Mouse (Mus musculus) testis, postnatal 10 days (tissue): ENCODE measurements around the gene Lima1.
A peak's percentile ranks its signal among the peaks of the same experiment; 100 is the strongest.
"Not testable (repeated sequence)": the region's sequence is repeated elsewhere in the genome, so short reads cannot be mapped to it uniquely, and the experiment has no call there.

Experiments
- DNase-seq: peaks from one replicate; pipeline ENCODE4 v3.0.0; 2021; ENCODE audit warnings: low spot score

The Lima1 gene

DNA sequence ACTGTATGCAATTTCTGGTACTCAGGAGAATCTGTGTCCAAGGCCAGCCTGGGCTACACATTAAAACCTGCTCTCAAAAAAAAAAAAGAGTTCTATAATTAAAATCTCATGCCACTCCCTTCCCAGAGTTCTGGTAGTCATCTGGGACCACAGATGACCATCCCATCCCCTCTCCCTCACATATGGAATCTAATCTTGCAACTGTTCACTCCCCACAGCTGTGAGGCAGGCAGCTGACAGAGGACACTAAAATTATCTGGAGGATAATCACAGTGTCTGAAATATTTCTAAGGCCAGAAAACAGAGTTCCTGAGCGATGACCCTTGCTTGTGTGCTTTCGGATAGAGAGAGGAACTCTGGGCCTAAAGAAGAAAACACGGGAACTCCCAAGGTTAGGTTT is 40.6 kb downstream of the Lima1 start:
- DNase-seq = no peak

GRCm38 (mm10) chr15:99833648-99834454 is 41.4 kb downstream of the Lima1 start:
- DNase-seq = no peak

DNA sequence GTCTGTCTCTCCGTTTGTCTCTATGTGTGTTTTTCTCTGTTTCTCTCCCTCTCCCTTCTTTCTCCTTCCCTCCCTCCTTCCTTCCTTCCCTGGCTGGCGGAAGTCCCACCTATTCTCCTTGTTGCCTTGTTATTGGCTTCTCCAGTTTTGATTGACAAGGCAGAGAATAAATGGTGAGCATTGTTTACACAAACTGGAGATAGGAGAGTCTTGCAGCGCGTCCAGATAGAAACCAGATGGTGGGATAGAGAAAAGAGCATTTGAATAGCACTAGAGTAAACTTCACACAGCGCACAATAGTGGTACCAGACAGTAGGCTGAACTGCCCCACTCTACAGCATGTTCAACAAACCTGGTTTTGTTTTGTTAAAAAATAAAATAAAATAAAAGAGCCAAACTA is 43.7 kb downstream of the Lima1 start:
- no peak for DNase-seq

- DNase-seq = no peak
Observed at GRCm38 (mm10) chr15:99828061-99828460, 47.2 kb downstream of the Lima1 start.

GRCm38 (mm10) chr15:99826210-99826888 is 48.9 kb downstream of the Lima1 start:
- DNase-seq = no peak

DNA sequence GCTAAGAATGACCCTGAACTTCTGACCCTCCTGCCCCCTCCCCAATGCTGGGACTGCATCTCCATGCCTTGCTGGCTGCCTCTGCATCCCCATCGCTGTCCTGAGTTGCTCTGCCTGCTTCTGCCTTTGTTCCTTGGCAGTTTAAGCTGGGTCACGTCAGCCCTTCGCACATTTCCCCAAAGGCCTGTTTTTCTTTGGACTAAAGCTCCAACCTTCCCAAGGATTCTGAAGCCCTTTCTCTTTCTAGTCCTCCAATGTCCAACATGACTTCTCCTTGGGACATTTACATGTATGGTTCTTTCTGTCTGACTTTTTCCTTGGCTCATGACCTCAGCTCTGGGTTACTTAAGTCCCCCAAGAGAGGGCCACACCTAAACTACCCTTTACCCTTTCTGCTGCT is 50.0 kb downstream of the Lima1 start:
- no peak for DNase-seq

- no peak for DNase-seq
Observed at GRCm38 (mm10) chr15:99823322-99823898, 51.8 kb downstream of the Lima1 start.

DNA sequence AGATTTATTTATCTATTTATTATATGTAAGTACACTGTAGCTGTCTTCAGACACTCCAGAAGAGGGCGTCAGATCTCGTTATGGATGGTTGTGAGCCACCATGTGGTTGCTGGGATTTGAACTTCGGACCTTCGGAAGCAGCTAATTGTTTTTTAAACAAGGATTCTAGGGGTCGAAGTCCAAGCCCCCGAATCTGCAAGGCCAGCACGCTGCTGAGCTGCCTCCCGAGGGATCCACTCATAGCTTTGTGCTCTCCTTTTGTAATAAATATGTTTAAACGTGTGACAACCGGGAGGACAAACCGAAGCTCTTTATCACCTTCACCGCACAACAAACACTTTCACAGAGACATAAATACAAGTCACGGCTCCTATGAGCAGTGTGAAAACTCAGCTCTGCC is 52.8 kb downstream of the Lima1 start:
- not testable (repeated sequence) for DNase-seq

DNA sequence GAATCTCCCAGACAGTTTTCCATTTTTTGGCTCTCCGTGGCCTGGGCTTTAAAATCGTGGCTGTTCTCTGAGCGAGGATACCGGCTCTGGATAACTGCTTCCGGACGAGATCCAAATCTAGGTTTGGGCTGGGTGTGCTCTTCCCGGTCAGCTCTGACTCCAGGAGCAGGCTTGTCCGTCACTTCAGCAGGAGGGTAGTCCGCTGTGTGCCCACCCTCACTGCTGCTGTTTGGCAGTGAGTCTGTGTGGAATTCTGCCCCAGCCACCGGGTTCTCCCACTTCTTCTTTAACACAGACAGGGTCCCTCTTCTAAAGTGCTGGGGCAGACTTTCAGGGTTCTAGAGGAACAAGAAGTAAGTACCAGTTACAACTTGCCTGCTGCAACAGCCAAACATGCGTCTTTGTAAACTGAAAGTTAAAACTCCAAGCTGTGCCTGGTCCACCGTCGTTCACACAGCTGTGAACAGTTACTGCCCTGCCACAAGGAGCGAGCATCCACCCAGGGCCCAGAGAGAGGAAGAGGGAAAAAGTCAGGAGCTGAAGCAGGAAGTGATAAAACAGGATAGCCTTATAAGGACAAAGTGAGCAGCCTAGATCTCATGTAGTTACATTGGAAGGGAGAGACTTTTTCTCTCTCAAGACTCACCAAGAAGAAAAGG is 55.5 kb downstream of the Lima1 start:
- no peak for DNase-seq

GRCm38 (mm10) chr15:99819109-99819440 is 56.2 kb downstream of the Lima1 start:
- DNase-seq = no peak

DNA sequence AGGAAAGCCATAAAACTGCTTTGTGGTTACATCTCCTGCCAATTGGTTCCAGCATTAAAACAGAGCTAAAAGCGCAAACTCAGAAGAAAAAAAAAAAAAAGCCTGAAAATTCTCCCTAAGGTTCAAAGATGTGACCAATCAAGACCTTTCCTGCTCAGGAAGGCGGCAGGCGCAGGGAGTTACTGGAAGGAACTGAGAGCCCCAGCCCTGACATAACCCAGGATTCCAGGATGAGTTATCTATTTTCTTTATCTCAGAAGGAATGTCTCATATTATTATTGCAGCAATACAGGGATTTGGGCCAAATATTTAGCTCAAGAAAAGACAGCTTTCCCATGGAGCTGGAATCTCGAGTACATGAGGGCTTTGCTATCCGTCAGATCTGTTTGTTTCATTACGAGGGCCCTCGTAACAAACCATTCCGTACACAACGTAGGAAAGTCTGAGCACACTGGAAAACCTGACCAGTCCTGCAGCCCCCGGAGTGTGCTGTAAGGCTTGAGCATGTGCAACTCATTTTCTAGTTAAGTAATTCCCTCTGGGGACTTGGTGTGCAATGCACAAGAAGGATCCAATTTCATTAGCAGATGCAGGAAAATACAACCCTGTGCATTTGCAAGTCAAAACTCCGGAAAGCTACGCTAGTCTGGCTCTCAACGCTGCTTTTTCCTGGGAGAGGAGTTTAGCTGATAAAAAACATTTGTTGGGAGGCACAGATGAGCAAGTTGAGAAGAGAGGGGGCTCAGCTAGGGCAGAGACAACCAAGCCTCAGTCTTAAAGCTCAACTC is 56.7 kb downstream of the Lima1 start:
- DNase-seq = no peak

GRCm38 (mm10) chr15:99817343-99818235 is 57.7 kb downstream of the Lima1 start:
- no peak for DNase-seq

DNA sequence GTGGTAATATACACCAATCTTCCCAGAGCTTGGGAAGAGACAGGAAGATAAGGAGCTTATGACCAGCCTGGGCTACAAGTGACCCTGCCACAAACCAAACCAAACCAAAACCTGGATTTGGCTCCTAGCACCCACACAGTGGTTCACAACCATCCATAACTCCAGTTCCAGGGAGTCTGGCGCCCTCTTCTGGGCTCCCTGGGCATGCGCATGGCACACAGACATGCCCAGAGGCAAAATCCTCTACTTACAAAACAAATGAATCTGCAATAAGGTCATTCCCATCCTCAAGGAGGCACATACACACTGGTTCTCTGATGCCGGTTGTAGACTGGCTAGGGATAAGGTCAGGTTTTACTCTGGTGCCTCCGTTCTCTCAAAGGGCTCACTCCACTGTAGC is 59.3 kb downstream of the Lima1 start:
- DNase-seq = no peak

- no peak for DNase-seq
Observed at GRCm38 (mm10) chr15:99814554-99815260, 60.5 kb downstream of the Lima1 start.

GRCm38 (mm10) chr15:99813639-99814038 is 61.6 kb downstream of the Lima1 start:
- no peak for DNase-seq

- DNase-seq = no peak
Observed at GRCm38 (mm10) chr15:99812097-99812496, 63.2 kb downstream of the Lima1 start.

DNA sequence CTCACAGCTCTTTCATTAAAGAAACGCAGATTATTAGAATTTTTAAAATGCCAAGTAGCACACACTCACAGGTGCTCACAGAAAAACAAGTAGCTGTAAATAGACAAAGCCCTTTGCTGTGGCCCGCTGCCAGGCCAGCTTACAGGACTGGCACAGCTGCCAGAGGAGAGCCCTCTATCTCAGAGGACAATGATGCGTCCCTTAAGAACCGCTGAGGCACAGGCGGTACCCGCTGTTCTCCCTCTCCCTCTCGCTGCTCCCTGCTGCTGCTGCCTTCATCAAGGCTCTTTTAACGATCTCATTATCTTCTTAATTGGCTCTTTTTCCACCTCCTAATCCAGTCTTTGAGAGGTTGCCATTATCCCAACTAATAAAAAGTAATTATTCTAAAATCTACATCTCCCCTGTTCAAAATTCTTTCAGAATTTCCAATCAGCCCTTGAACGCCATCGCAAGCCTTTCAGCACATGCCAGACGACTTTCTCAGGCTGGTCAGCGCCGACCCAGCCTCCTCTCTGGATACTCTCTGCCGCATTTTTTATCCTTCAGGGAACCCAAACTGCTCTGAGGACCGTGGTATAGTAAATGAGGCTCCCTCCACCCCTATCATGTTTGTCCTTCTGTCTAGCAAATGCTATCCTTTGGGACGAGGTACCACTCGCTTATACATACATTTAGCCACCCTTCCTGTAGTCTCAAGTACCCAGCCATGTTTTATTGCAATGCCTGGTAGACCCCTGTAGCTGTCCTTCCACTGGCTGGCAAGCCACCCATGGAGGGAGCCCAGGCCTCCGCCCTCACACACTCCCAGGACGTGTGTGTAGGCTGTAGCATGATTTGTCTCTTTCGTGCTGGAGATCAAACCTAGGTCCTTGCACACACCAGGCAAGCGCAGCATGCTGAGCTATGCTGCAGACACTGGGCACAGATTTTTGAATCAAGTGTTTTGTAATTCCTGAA is 67.2 kb downstream of the Lima1 start:
- DNase-seq = peak; percentile 55

DNA sequence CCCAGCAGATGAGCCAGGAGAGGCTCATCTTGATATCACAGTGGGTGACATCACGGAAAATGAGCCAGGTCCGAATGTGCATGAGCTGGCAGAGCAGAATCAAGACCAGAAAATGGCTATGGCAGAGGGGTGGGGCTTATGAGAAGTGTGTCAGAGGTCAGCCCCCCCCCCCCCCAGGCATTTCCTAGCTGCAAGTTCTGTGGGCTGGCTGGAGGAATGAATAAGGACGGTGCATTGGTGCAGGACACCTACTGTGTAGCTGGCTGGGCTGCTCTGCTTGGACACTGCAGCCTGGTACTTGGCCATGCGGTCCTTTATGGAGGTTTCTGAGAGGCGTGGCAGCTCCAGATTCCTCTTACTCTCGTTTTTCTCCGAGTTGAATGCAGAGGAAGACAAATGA is 69.1 kb downstream of the Lima1 start:
- no peak for DNase-seq

DNA sequence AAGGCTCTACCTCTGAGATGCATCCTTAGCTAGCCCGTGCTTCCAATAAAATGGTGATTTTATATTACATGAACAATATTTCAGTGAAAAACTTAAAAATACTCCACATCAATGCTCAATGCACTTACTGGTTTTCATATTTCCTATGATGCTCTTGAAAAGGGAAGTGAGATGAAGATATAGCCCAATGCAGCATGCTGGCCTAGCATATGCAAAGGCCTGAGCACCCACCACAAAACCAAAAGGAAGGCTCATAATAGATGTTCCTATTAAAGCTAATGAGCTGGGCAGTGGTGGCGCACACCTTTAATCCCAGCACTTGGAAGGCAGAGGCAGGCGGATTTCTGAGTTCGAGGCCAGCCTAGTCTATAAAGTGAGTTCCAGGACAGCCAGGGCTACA is 69.6 kb downstream of the Lima1 start:
- no peak for DNase-seq
